Mouse (Mus musculus) left cerebral cortex, adult 9 months (tissue): ENCODE results near the gene Nsl1.

Source experiments
- DNase-seq, 2 experiments: peaks; one replicate each; pipeline ENCODE4 v3.0.0; 2022; ENCODE audit warnings: low spot score in 2 of 2

Gene Nsl1

DNA sequence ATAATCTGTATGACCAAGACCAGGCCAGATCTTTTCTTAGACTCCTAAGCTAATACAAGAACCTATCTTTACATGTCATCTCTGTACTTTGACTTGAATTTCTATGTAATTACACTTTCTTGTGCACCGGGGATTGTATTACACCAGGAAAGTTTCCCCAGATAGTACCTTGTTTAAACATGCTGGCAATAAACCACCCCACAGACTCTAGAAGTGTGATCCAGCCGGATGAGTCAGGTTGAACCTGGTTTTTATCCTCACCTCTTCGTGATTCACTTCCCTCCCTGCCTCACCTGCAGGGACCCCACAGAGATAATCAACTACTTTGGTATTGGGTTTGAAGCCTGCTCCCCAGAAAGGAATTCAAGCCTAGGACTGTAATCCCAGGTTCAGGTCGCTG is 72.6 kb downstream of the Nsl1 start:
- DNase-seq: no peak
